Comparison of ENCODE assay signal across 10 mouse cellular contexts in genomic region chr7:27404203-27404942, GRCm38 (mm10). TPM values are rescaled to one million over a fixed set of nuclear protein-coding genes. Genes with fewer than 3 reads are reported as not detected.
DNase-seq lines count a peak whose midpoint lies in the region; ATAC-seq lines count a peak whose summit lies in the region.
"Had no signal": no experiment of that assay in that cellular context is flagged by ENCODE, and none has a peak within 500 bp of the region (broad histone marks: within the 10 kb centered on the region; RNA-seq: fewer than 3 reads in every experiment).

No protein-coding gene starts in this region.

- peaks cover 16% of the 10 kb centered on the region for H3K4me1 ChIP-seq in heart, embryonic 13.5 days
- peaks cover 15% of the 10 kb centered on the region for H3K4me1 ChIP-seq in forebrain, embryonic 12.5 days
- H3K4me1 ChIP-seq in limb, embryonic 13.5 days: peaks cover 21% of the 10 kb centered on the region

- H3K4me2 ChIP-seq in heart, embryonic 13.5 days: peak overlapping the region; percentile 47
- H3K4me2 ChIP-seq in forebrain, embryonic 12.5 days: peak overlapping the region; percentile 22; the same call in 1 of the 2 replicates
- peak overlapping the region; percentile 49 for H3K4me2 ChIP-seq in limb, embryonic 13.5 days (replicated peaks)

- H3K9me3 ChIP-seq in heart, embryonic 13.5 days: peaks cover 9% of the 10 kb centered on the region
- peaks cover 14% of the 10 kb centered on the region for H3K9me3 ChIP-seq in forebrain, embryonic 12.5 days
- peaks cover 12% of the 10 kb centered on the region; the same call in 1 of the 2 replicates for H3K9me3 ChIP-seq in limb, embryonic 13.5 days

- H3K27ac ChIP-seq in heart, embryonic 13.5 days (replicated peaks): no peak overlapping the region
- H3K27ac ChIP-seq in forebrain, embryonic 12.5 days: no peak overlapping the region
- H3K27ac ChIP-seq in limb, embryonic 13.5 days: no peak overlapping the region

- WGBS in heart, embryonic 13.5 days: 4% methylated on average over 81 of the region's 81 CpGs
- 7% methylated on average over 79 of the region's 81 CpGs for WGBS in forebrain, embryonic 12.5 days
- WGBS in limb, embryonic 13.5 days: 6% methylated on average over 79 of the region's 81 CpGs

- no peak for ATAC-seq in heart, embryonic 13.5 days (ENCODE audit: extremely low read depth, insufficient number of reproducible peaks, low FRiP score, low TSS enrichment)
- no peak for ATAC-seq in forebrain, embryonic 12.5 days (ENCODE audit: low FRiP score)
- no peak for ATAC-seq in limb, embryonic 13.5 days (ENCODE audit: low FRiP score, low read depth)
- ATAC-seq in inflammation-experienced regulatory T-cells, adult 6 months: no peak

- no peak for DNase-seq in heart, postnatal 14 days
- DNase-seq in ES-CJ7 (ENCODE audit: low read depth, low spot score) (peak; percentile 73), adipocyte (ENCODE audit: low spot score) (no peak)
- no peak for DNase-seq in adrenal gland, adult 18-20 months (ENCODE audit: low spot score in 2 of 2)

- intact Hi-C loops in heart, postnatal 14 days (cut with DNase I): no loop called here

- H3K4me3 ChIP-seq in heart, embryonic 13.5 days: peak overlapping the region; percentile 29
- peak overlapping the region; percentile 19 for H3K4me3 ChIP-seq in forebrain, embryonic 12.5 days (replicated peaks)
- peak overlapping the region; percentile 22 for H3K4me3 ChIP-seq in limb, embryonic 13.5 days

- no peak overlapping the region for H3K9ac ChIP-seq in heart, embryonic 13.5 days
- H3K9ac ChIP-seq in forebrain, embryonic 12.5 days: no peak overlapping the region
- no peak overlapping the region for H3K9ac ChIP-seq in limb, embryonic 13.5 days

- peaks cover 97% of the 10 kb centered on the region for H3K27me3 ChIP-seq in heart, embryonic 13.5 days (replicated peaks)
- H3K27me3 ChIP-seq in forebrain, embryonic 12.5 days: peaks cover 96% of the 10 kb centered on the region
- H3K27me3 ChIP-seq in limb, embryonic 13.5 days: peaks cover 96% of the 10 kb centered on the region

- H3K36me3 ChIP-seq in heart, embryonic 13.5 days: no peaks in the 10 kb centered on the region
- no peaks in the 10 kb centered on the region for H3K36me3 ChIP-seq in forebrain, embryonic 12.5 days (replicated peaks)
- no peaks in the 10 kb centered on the region for H3K36me3 ChIP-seq in limb, embryonic 13.5 days

RNA-seq across cellular contexts. Expression of gene Sptbn4, which starts 43.1 kb away (rescaled TPM):
- 0.13 and 0.23 TPM in 2 replicates for polyA plus RNA-seq in heart, embryonic 13.5 days (2015; fragmentation: Nextera tagmentation; extraction: Ambion mirVana)
- under 1 TPM; 0.14 to 0.20 TPM for total RNA-seq in heart, postnatal 14 days (2021)
- polyA plus RNA-seq in forebrain, embryonic 12.5 days (2016; fragmentation: Nextera tagmentation; extraction: Ambion mirVana): 0.47 and 1.3 TPM in 2 replicates
- polyA plus RNA-seq in limb, embryonic 13.5 days (2015; fragmentation: Nextera tagmentation; extraction: Ambion mirVana): 0.17 and 0.23 TPM in 2 replicates
- polyA plus RNA-seq in inflammation-experienced regulatory T-cells, adult 6 months (2017; shearing (Covaris generic)): under 1 TPM; 0.12 to 0.23 (median 0.13) TPM
- 1 to 10 TPM; 2.9 to 3.1 TPM for total RNA-seq in adrenal gland, adult 18-20 months (2021)
- total RNA-seq: neutrophil, adult 5-6 weeks had no signal

RNA-seq across cellular contexts. Expression of gene Blvrb, which starts 43.4 kb away (rescaled TPM):
- 84.7 and 89.0 TPM in 2 replicates for polyA plus RNA-seq in heart, embryonic 13.5 days (2015; fragmentation: Nextera tagmentation; extraction: Ambion mirVana)
- 10 to 100 TPM; 34.3 to 34.9 TPM for total RNA-seq in heart, postnatal 14 days (2021)
- polyA plus RNA-seq in forebrain, embryonic 12.5 days (2016; fragmentation: Nextera tagmentation; extraction: Ambion mirVana): 18.1 and 22.2 TPM in 2 replicates
- polyA plus RNA-seq in limb, embryonic 13.5 days (2015; fragmentation: Nextera tagmentation; extraction: Ambion mirVana): 38.9 and 46.3 TPM in 2 replicates
- 10 to 100 TPM in 2 of 3 experiments, 1 to 10 TPM in 1; 6.0 to 21.7 (median 17.0) TPM for polyA plus RNA-seq in inflammation-experienced regulatory T-cells, adult 6 months (2017; shearing (Covaris generic))
- total RNA-seq in adrenal gland, adult 18-20 months (2021): 10 to 100 TPM; 40.1 to 56.1 TPM

RNA-seq across cellular contexts. Expression of gene Gm20479, which starts 47.2 kb away (rescaled TPM):
- polyA plus RNA-seq in heart, embryonic 13.5 days (2015; fragmentation: Nextera tagmentation; extraction: Ambion mirVana): 0.83 and 0.90 TPM in 2 replicates
- under 1 TPM in 1 of 2 experiments, not detected in 1; 0.76 TPM for total RNA-seq in heart, postnatal 14 days (2021)
- polyA plus RNA-seq in forebrain, embryonic 12.5 days (2016; fragmentation: Nextera tagmentation; extraction: Ambion mirVana): 1.5 TPM in 1 of 2 replicates, not detected in the other
- polyA plus RNA-seq in limb, embryonic 13.5 days (2015; fragmentation: Nextera tagmentation; extraction: Ambion mirVana): not detected in 2 replicates
- 1 to 10 TPM in 1 of 3 experiments, not detected in 2; 4.0 TPM for polyA plus RNA-seq in inflammation-experienced regulatory T-cells, adult 6 months (2017; shearing (Covaris generic))
- total RNA-seq in adrenal gland, adult 18-20 months (2021): 1 to 10 TPM in 1 of 2 experiments, not detected in 1; 1.7 TPM
- total RNA-seq: left cerebral cortex, postnatal 10 days; neutrophil, adult 5-6 weeks had no signal

RNA-seq across cellular contexts. Expression of gene Shkbp1, which starts 48.6 kb away (rescaled TPM):
- 28.8 and 32.2 TPM in 2 replicates for polyA plus RNA-seq in heart, embryonic 13.5 days (2015; fragmentation: Nextera tagmentation; extraction: Ambion mirVana)
- total RNA-seq in heart, postnatal 14 days (2021): 1 to 10 TPM; 8.6 to 9.7 TPM
- polyA plus RNA-seq in forebrain, embryonic 12.5 days (2016; fragmentation: Nextera tagmentation; extraction: Ambion mirVana): 77.1 and 81.2 TPM in 2 replicates
- 49.2 and 54.5 TPM in 2 replicates for polyA plus RNA-seq in limb, embryonic 13.5 days (2015; fragmentation: Nextera tagmentation; extraction: Ambion mirVana)
- 10 to 100 TPM; 46.9 to 59.2 (median 50.1) TPM for polyA plus RNA-seq in inflammation-experienced regulatory T-cells, adult 6 months (2017; shearing (Covaris generic))
- total RNA-seq in adrenal gland, adult 18-20 months (2021): 10 to 100 TPM; 18.3 to 19.4 TPM
